8 mouse cellular contexts compared by ENCODE assay signal in the genomic region with DNA sequence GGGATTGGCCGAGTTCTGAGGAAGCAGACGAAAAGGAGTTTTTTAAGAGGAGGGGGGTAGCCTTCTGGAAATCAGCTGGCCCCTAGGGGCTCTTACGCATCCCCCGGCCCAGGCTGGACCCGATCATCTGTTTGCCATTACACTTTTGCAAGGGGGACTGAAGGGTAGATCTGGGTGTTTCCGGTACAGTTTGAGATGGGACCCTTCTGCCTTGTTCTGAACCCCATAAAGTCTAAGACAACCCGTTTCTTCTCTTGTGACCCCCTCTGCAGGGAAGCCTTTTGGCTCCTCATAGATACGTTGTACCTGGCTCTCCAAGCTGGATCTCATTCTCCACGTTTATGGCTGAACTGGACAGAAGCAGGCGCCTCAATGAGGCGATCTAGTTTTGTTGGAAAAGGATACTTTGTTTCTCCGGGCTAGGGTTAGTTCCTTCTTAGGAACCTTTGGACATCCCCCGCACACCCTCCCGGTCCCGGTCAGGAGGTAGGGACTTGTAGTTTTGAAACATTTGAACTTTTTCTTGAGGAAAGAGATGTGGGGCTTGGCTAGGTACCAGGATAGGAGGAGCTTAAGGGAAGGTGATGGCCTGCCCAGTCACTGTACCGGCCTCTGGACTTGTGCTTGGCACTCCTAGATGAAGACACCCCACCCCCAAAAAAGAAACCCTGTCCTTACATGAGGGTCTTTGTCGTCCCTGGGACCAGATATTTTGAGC. TPM values are rescaled to one million over a fixed set of nuclear protein-coding genes. Genes with fewer than 3 reads are reported as not detected.
DNase-seq lines count a peak whose midpoint lies in the region; ATAC-seq and TF ChIP-seq lines count a peak whose summit lies in the region.

No protein-coding gene starts in this region.

- TF ChIP-seq CTCF in cerebellum, adult 2 months (IDR thresholded peaks at IDR 0.05; ENCODE audit: borderline replicate concordance, insufficient read depth, low read depth, low read length), result no peak

- no peak for TF ChIP-seq POLR2A in cerebellum, adult 2 months (IDR thresholded peaks at IDR 0.05; ENCODE audit: borderline replicate concordance, insufficient read depth, low read length)

- DNase-seq in cerebellum, adult 2 months, result no peak
- DNase-seq in cerebellum, adult 8-10 months, result no peak
- DNase-seq in adrenal gland, postnatal 10 days, result peak; percentile 64
- peak; percentile 87 to 91 for DNase-seq in kidney, postnatal 36 days
- DNase-seq in layer of hippocampus, adult 8-10 months (ENCODE audit: low spot score in 2 of 2), result no peak

- peak overlapping the region; percentile 80 for H3K9ac ChIP-seq in heart, embryonic 15.5 days
- peak overlapping the region; percentile 98 for H3K9ac ChIP-seq in midbrain, embryonic 16.5 days (ENCODE audit: low read depth, low read length)

- H3K4me3 ChIP-seq in cerebellum, adult 2 months (replicated peaks; ENCODE audit: insufficient read depth, low read depth, low read length), result peak overlapping the region; percentile 97
- H3K4me3 ChIP-seq in heart, embryonic 15.5 days, result peak overlapping the region; percentile 83
- H3K4me3 ChIP-seq in midbrain, embryonic 16.5 days (ENCODE audit: low read depth, low read length), result peak overlapping the region; percentile 92

- H3K36me3 ChIP-seq in heart, embryonic 15.5 days, result no peaks in the 10 kb centered on the region
- no peaks in the 10 kb centered on the region for H3K36me3 ChIP-seq in midbrain, embryonic 16.5 days (ENCODE audit: control insufficient read depth, insufficient read depth, low read length)

- H3K4me1 ChIP-seq in cerebellum, adult 2 months (ENCODE audit: control insufficient read depth, insufficient read depth, low read length), result peaks cover 24% of the 10 kb centered on the region
- peaks cover 53% of the 10 kb centered on the region for H3K4me1 ChIP-seq in heart, embryonic 15.5 days (replicated peaks)
- H3K4me1 ChIP-seq in midbrain, embryonic 16.5 days (ENCODE audit: control insufficient read depth, insufficient read depth, low read length), result peaks cover 42% of the 10 kb centered on the region

- 6% methylated on average over 17 of the region's 17 CpGs for WGBS in cerebellum, adult 2 months
- WGBS in heart, embryonic 15.5 days, result 4% methylated on average over 17 of the region's 17 CpGs
- WGBS in midbrain, embryonic 16.5 days, result 7% methylated on average over 17 of the region's 17 CpGs

- no peaks in the 10 kb centered on the region for H3K9me3 ChIP-seq in heart, embryonic 15.5 days (replicated peaks)
- H3K9me3 ChIP-seq in midbrain, embryonic 16.5 days (replicated peaks; ENCODE audit: control insufficient read depth, low read length, poor library complexity, severe bottlenecking), result no peaks in the 10 kb centered on the region

- no peaks in the 10 kb centered on the region for H3K27me3 ChIP-seq in cerebellum, adult 2 months (ENCODE audit: control insufficient read depth, insufficient read depth, low read length)
- no peaks in the 10 kb centered on the region for H3K27me3 ChIP-seq in heart, embryonic 15.5 days
- H3K27me3 ChIP-seq in midbrain, embryonic 16.5 days (ENCODE audit: control insufficient read depth, insufficient read depth, low read depth, low read length), result no peaks in the 10 kb centered on the region

- peak overlapping the region; percentile 68 for H3K27ac ChIP-seq in cerebellum, adult 2 months (ENCODE audit: insufficient read depth, low read length)
- H3K27ac ChIP-seq in heart, embryonic 15.5 days, result peak overlapping the region; percentile 94
- peak overlapping the region; percentile 98 for H3K27ac ChIP-seq in midbrain, embryonic 16.5 days (ENCODE audit: low read length)

- peak overlapping the region; percentile 93 for H3K4me2 ChIP-seq in heart, embryonic 15.5 days
- peak overlapping the region; percentile 76 for H3K4me2 ChIP-seq in midbrain, embryonic 16.5 days (ENCODE audit: low read length)

- no peak for ATAC-seq in heart, embryonic 15.5 days (replicated peaks; ENCODE audit: insufficient number of reproducible peaks, insufficient read depth, low FRiP score, low read depth)
- no peak for ATAC-seq in midbrain, embryonic 16.5 days
- no peak for ATAC-seq in megakaryocyte progenitor cell, adult 5-6 weeks (replicated peaks; ENCODE audit: poor library complexity)

RNA-seq across cellular contexts. Expression of a gene that starts 2.0 kb away (rescaled TPM):
- 74.9 and 78.5 TPM in 2 replicates for polyA plus RNA-seq in cerebellum, adult 2 months (2012; rRNA removed)
- total RNA-seq in adrenal gland, postnatal 10 days (2021), result 100 to 1,000 TPM; 107 to 122 TPM
- polyA plus RNA-seq in heart, embryonic 15.5 days (2015; fragmentation: Nextera tagmentation; extraction: Ambion mirVana), result 40.3 and 65.5 TPM in 2 replicates
- 194 and 202 TPM in 2 replicates for polyA plus RNA-seq in midbrain, embryonic 16.5 days (2015; fragmentation: Nextera tagmentation; extraction: Ambion mirVana)
- total RNA-seq in megakaryocyte progenitor cell, adult 5-6 weeks (2015), result 40.1 and 47.2 TPM in 2 replicates
- total RNA-seq in megakaryocyte progenitor cell, adult 5-6 weeks (2017), result 139 and 201 TPM in 2 replicates
- 100 to 1,000 TPM; 102 to 109 (median 104) TPM for total RNA-seq in layer of hippocampus, adult 8-10 months (2022)

RNA-seq across cellular contexts. Expression of a gene that starts 18.6 kb away (rescaled TPM):
- polyA plus RNA-seq in cerebellum, adult 2 months (2012; rRNA removed), result 234 and 281 TPM in 2 replicates
- 100 to 1,000 TPM; 958 to 975 TPM for total RNA-seq in adrenal gland, postnatal 10 days (2021)
- polyA plus RNA-seq in heart, embryonic 15.5 days (2015; fragmentation: Nextera tagmentation; extraction: Ambion mirVana), result 286 and 399 TPM in 2 replicates
- polyA plus RNA-seq in midbrain, embryonic 16.5 days (2015; fragmentation: Nextera tagmentation; extraction: Ambion mirVana), result 267 and 286 TPM in 2 replicates
- total RNA-seq in megakaryocyte progenitor cell, adult 5-6 weeks (2015), result 1,765 and 1,897 TPM in 2 replicates
- total RNA-seq in megakaryocyte progenitor cell, adult 5-6 weeks (2017), result 1,416 and 1,747 TPM in 2 replicates
- 100 to 1,000 TPM; 304 to 481 (median 389) TPM for total RNA-seq in layer of hippocampus, adult 8-10 months (2022)

RNA-seq across cellular contexts. Expression of a gene that starts 25.1 kb away (rescaled TPM):
- 0.80 and 0.81 TPM in 2 replicates for polyA plus RNA-seq in cerebellum, adult 2 months (2012; rRNA removed)
- total RNA-seq in adrenal gland, postnatal 10 days (2021), result under 1 TPM in 1 of 2 experiments, not detected in 1; 0.51 TPM
- 0.21 and 0.32 TPM in 2 replicates for polyA plus RNA-seq in heart, embryonic 15.5 days (2015; fragmentation: Nextera tagmentation; extraction: Ambion mirVana)
- polyA plus RNA-seq in midbrain, embryonic 16.5 days (2015; fragmentation: Nextera tagmentation; extraction: Ambion mirVana), result 0.74 TPM in 1 of 2 replicates, not detected in the other
- total RNA-seq in megakaryocyte progenitor cell, adult 5-6 weeks (2015), result 0.64 TPM in 1 of 2 replicates, not detected in the other
- 0.30 TPM in 1 of 2 replicates, not detected in the other for total RNA-seq in megakaryocyte progenitor cell, adult 5-6 weeks (2017)
- total RNA-seq in layer of hippocampus, adult 8-10 months (2022), result 1 to 10 TPM in 1 of 4 experiments, under 1 TPM in 2, not detected in 1; 0.93 to 1.4 (median 0.98) TPM

RNA-seq across cellular contexts. Expression of a gene that starts 34.5 kb away (rescaled TPM):
- polyA plus RNA-seq in cerebellum, adult 2 months (2012; rRNA removed), result 17.2 and 17.7 TPM in 2 replicates
- total RNA-seq in adrenal gland, postnatal 10 days (2021), result 10 to 100 TPM; 19.9 to 20.0 TPM
- polyA plus RNA-seq in heart, embryonic 15.5 days (2015; fragmentation: Nextera tagmentation; extraction: Ambion mirVana), result 9.5 and 10.5 TPM in 2 replicates
- polyA plus RNA-seq in midbrain, embryonic 16.5 days (2015; fragmentation: Nextera tagmentation; extraction: Ambion mirVana), result 15.9 and 17.2 TPM in 2 replicates
- total RNA-seq in megakaryocyte progenitor cell, adult 5-6 weeks (2015), result 8.8 and 9.3 TPM in 2 replicates
- 16.7 and 19.2 TPM in 2 replicates for total RNA-seq in megakaryocyte progenitor cell, adult 5-6 weeks (2017)
- 10 to 100 TPM; 18.6 to 22.2 (median 20.6) TPM for total RNA-seq in layer of hippocampus, adult 8-10 months (2022)

RNA-seq across cellular contexts. Expression of a gene that starts 39.7 kb away (rescaled TPM):
- 117 TPM in 2 replicates for polyA plus RNA-seq in cerebellum, adult 2 months (2012; rRNA removed)
- total RNA-seq in adrenal gland, postnatal 10 days (2021), result 1 to 10 TPM; 2.0 to 3.1 TPM
- polyA plus RNA-seq in heart, embryonic 15.5 days (2015; fragmentation: Nextera tagmentation; extraction: Ambion mirVana), result 2.9 and 3.4 TPM in 2 replicates
- 36.7 and 43.8 TPM in 2 replicates for polyA plus RNA-seq in midbrain, embryonic 16.5 days (2015; fragmentation: Nextera tagmentation; extraction: Ambion mirVana)
- total RNA-seq in megakaryocyte progenitor cell, adult 5-6 weeks (2015), result 2.1 and 3.8 TPM in 2 replicates
- total RNA-seq in megakaryocyte progenitor cell, adult 5-6 weeks (2017), result 0.17 TPM in 2 replicates
- total RNA-seq in layer of hippocampus, adult 8-10 months (2022), result 10 to 100 TPM; 58.6 to 70.2 (median 68.1) TPM

Comparison
In these comparisons a context has a peak if more than half of its experiments do, and no peak if none do; other contexts are left out.
1. DNase-seq: peak in adrenal gland, postnatal 10 days (single experiment) and kidney, postnatal 36 days (2 of 2); none in cerebellum, adult 2 months (0 of 2), cerebellum, adult 8-10 months (single experiment) and layer of hippocampus, adult 8-10 months (0 of 2).
2. Peak in every context shown above with its lines, with median percentiles within 50 percentile points of each other: H3K27ac ChIP-seq and H3K4me3 ChIP-seq.